Mouse (Mus musculus) left cerebral cortex, postnatal 36 days (tissue): ENCODE data around the gene Ciapin1. TPM values are rescaled to one million over a fixed set of nuclear protein-coding genes. Genes with fewer than 3 reads are reported as not detected.

Experiments used
- DNase-seq, 2 experiments: peaks; one replicate each; pipeline ENCODE4 v3.0.0; 2021 to 2022; ENCODE audit warnings: low spot score in 2 of 2, mixed read lengths in 1 of 2
- intact Hi-C: fragments of 180-260 bp; cut with DNase I; formaldehyde crosslinking; loops from one replicate; pipeline ENCODE4 v1.15.1; 2025
- total RNA-seq, 2 experiments: library from RNA; stranded (reverse); gene quantifications; 2 replicates each; pipeline ENCODE4 v1.2.3; 2021

The Ciapin1 gene
- total RNA-seq: 10 to 100 TPM; 67.6 to 73.5 TPM

- DNase-seq: peak; percentile 94 to 95
- intact Hi-C loops: no loop called here
These were observed at the start of gene Ciapin1, which contains the start of gene Coq9 for GRCm38 (mm10) chr8:94837662-94838574. Gene Ciapin1, minus strand, starts transcription at chr8:94838358. Gene Coq9, plus strand, starts transcription at chr8:94838321.

- DNase-seq: no peak
- intact Hi-C loops: no loop called here
These were observed 42.6 kb upstream of the Ciapin1 start for GRCm38 (mm10) chr8:94880742-94881141.

- no peak for DNase-seq
- intact Hi-C loops: no loop called here
These were observed 38.7 kb upstream of the Ciapin1 start for GRCm38 (mm10) chr8:94876820-94877219.

- intact Hi-C loops: no loop called here
These were observed 38.1 kb upstream of the Ciapin1 start, which contains the start of gene Dok4 for GRCm38 (mm10) chr8:94876197-94876730. Gene Dok4, minus strand, starts transcription at chr8:94876330.

GRCm38 (mm10) chr8:94875871-94876150 is 37.7 kb upstream of the Ciapin1 start:
- DNase-seq: no peak
- intact Hi-C loops: no loop called here

More at GRCm38 (mm10) chr8:94876197-94876730, 38.1 kb upstream of the Ciapin1 start, which contains the start of gene Dok4:
- peak; percentile 63 to 67 for DNase-seq

DNA sequence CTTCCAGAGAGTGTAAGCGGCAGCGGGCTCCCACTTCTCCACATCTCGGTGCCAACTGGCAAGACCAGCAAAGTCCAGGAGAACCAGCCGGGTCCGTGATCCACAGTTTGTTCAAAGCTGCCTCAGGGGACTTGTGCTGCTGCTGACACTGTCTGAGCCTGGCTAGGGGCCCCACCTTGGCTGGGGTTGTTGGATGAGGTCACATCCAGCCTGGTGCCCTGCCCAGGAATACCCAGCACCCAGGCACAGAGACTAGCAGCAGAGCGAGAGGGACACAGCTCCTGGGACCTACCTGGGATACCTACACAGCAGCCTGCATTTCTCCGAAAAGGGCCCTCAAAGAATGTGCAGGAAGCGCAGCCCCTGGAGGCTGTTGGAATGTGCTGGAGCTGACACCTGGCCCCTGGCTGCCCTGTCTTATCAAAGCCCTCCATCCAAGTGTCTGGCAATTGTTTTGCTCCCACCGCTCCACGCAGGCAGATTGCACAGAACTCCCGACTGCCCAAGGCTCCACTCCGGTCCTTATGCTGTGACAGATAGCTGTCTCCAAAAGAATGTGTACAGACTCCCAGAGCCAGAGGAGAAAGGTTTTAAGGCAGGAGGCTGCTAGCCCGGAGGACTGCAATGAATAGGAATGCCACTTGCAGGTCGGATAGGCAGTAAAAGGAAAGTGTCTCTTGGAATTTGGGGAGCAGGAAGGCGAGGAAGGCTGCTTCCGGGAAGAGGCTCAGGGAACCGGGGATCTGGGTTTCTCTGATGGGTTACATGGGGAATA is 37.1 kb upstream of the Ciapin1 start:
- intact Hi-C loops: no loop called here
- no peak for DNase-seq

GRCm38 (mm10) chr8:94874358-94874757 is 36.2 kb upstream of the Ciapin1 start:
- peak; percentile 52 to 67 for DNase-seq
- intact Hi-C loops: loop anchor here (1.0 to 5.0 kb wide), 2 partner anchors 35 to 118 kb away; no protein-coding TSS in a partner anchor

DNA sequence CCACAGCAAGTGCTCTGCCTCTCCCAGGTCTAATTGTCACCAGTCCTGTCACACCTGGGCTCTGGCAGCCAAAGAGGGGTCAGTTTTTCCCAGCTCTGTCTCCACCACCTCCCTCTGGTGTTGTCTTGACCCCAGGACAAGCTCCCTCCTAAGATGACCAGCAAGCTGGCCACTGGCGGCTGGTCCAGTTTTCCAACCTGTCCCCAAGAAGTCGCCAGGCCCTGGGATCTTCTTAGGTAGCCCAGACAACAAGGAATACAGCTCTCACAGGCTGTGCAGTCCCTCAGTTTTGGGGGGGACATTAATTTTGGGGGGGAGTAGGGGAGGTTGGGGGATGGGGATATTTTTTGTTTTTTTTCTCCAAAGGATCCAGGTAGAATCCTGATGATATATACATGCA is 34.4 kb upstream of the Ciapin1 start:
- no peak for DNase-seq
- intact Hi-C loops: loop anchor here (5.0 kb wide), 1 partner anchor 120 kb away; no protein-coding TSS in a partner anchor

GRCm38 (mm10) chr8:94872156-94872555 is 34.0 kb upstream of the Ciapin1 start:
- DNase-seq: no peak
- intact Hi-C loops: loop anchor here (5.0 kb wide), 1 partner anchor 120 kb away; no protein-coding TSS in a partner anchor

DNA sequence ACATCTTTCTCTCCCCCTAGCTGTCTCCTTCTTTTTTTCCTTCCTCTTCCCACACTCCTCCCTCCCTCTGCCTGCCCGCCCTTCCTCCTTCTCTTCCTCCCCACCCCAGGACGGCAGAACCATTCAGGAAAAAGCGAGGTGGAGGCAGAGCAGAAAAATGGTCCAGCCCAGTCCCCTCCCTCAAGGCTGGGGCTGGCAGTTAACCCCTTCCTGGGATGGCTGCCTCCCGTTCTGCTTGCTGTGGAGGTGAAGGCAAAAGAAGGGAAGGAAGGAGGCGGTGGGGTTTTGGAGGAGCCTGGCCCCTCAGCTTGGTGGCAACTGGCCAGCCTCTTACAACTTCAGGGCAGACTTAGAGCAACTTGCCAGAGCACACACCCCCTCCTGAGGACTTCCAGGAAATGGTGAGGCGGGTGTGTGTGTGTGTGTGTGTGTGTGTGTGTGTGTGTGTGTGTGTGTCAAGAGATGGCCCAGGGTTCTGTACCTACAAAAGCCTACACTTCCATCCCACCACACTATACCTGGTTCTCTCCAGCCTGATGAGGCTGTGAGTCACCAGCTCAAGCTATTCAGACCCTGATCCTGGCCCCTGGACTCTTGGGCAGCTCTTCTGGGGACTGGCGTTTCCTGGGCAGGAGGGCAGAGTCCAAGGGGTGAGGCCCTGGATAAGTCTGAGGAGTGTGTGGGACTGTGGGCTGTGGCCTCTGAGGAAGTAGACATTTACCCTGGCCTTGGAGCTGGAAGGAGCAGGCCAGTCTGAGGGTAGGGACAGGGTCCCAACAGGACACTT is 33.1 kb upstream of the Ciapin1 start:
- intact Hi-C loops: loop anchor here (5.0 kb wide), 1 partner anchor 121 kb away; no protein-coding TSS in a partner anchor
- DNase-seq: peak; percentile 68 to 71

GRCm38 (mm10) chr8:94870474-94871107 is 32.4 kb upstream of the Ciapin1 start:
- DNase-seq: peak; percentile 59 to 67
- intact Hi-C loops: loop anchor here (5.0 kb wide), 1 partner anchor 122 kb away; no protein-coding TSS in a partner anchor

DNA sequence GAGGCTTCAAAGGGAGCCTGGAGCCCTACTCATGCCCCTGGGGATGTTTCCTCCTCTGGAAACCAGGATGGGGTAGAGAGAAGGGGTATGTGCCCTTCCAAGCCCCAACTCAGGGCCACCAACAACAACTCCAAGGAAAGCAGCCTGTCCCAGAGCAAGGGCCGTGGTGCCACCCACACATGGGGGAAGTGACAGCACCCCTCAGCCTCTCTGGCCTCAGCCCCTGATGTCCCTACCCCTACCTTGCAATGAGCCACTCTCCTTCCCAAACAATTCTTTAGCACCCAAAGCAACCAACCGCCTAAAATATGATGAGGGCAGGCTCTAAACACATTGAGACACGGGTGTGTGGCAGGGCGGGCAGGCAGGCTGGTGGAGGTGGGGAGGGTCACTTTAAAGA is 31.8 kb upstream of the Ciapin1 start:
- intact Hi-C loops: loop anchor here (5.0 kb wide), 1 partner anchor 122 kb away; no protein-coding TSS in a partner anchor
- no peak for DNase-seq

- no peak for DNase-seq
- intact Hi-C loops: no loop called here
These were observed 31.0 kb upstream of the Ciapin1 start for GRCm38 (mm10) chr8:94869146-94869545.

DNA sequence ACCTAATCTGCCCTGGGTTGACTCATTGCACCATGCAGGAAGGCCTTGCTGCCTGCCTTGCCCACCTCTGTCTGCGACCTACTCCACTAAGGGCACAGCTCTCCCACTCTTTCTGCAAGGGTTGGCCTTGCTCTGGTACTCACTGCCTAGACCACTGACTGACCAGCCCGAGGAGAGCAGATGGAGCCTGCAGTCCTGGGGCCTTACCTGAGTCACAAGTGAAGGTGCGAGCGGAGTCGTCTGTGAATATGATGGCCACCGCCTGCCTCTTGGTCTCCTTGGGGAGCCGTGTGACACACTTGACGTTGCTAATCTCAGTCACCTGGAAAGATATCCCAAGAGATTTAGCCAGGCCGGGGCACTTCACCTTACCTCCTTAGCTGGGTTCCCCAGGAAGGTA is 28.8 kb upstream of the Ciapin1 start:
- no peak for DNase-seq
- intact Hi-C loops: no loop called here

- intact Hi-C loops: no loop called here
- no peak for DNase-seq
These were observed 27.1 kb upstream of the Ciapin1 start for GRCm38 (mm10) chr8:94865292-94865691.

GRCm38 (mm10) chr8:94863897-94864673 is 25.9 kb upstream of the Ciapin1 start:
- intact Hi-C loops: no loop called here

DNA sequence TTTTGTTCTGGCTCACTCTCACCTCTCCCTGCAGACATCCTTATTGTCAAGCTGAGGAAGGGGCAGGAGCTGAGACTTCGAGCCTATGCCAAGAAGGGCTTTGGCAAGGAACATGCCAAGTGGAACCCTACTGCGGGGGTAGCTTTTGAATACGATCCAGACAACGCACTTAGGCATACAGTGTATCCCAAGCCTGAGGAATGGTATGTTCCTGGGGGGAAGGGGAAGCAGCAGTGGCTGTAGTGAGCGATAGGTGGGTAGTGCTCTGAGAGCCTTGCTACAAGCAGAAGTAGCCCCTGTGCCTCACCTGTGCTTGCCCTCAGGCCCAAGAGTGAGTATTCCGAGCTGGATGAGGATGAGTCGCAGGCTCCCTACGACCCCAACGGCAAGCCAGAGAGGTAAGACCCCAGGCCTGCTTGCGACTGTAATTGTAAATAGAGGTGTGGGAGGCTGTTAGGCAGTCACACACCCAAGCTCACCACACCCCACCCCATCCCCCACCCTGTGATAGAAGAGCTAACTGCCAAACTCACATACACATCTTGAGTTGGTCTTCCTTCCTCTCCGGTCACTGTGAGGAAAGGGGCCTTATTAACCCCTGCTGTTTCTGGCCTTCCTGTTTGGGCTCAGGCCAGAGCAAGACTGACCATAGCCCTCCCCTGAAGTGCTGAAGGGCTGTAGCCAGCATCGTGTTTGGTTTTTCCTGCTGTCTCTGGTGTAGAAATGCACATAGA is 24.5 kb upstream of the Ciapin1 start:
- no peak for DNase-seq
- intact Hi-C loops: no loop called here

More at GRCm38 (mm10) chr8:94863897-94864673, 25.9 kb upstream of the Ciapin1 start:
- no peak for DNase-seq
